Mouse (Mus musculus) CH12.LX (cell line): ENCODE data around the gene Tmem233. TPM values are rescaled to one million over a fixed set of nuclear protein-coding genes. Genes with fewer than 3 reads are reported as not detected.

Experiments
- DNase-seq: peaks from one replicate; pipeline ENCODE4 v3.0.0-alpha.2; 2013; ENCODE audit errors: extremely low read depth
- H3K27ac ChIP-seq: 2 replicates; pipeline ENCODE4 v1.5.1; 2012; ENCODE audit warnings: low read depth, mild to moderate bottlenecking, control low read depth, moderate library complexity; ENCODE audit not compliant: insufficient read depth
- H3K27me3 ChIP-seq: replicated peaks from 2 replicates; pipeline ENCODE3; 2012; ENCODE audit warnings: inconsistent platforms
- H3K36me3 ChIP-seq, 2 experiments: replicated peaks in 1 of 2; 2 replicates each; pipeline versions ENCODE3 to v1.6.1; 2012; ENCODE audit warnings: inconsistent platforms in 1 of 2, low read length in 1 of 2, mild to moderate bottlenecking in 1 of 2, mixed read lengths in 1 of 2, moderate library complexity in 1 of 2; ENCODE audit not compliant: control insufficient read depth in 1 of 2, insufficient read depth in 1 of 2
- H3K4me1 ChIP-seq, 2 experiments: 2 replicates each; pipeline ENCODE4 v1.6.1; 2012; ENCODE audit warnings: inconsistent platforms in 1 of 2, moderate library complexity in 1 of 2; ENCODE audit not compliant: insufficient read depth in 2 of 2, control insufficient read depth in 1 of 2
- H3K4me2 ChIP-seq: 2 replicates; pipeline ENCODE4 v1.6.1; 2012; ENCODE audit warnings: low read depth, mild to moderate bottlenecking, control low read depth; ENCODE audit not compliant: poor library complexity, insufficient read depth, severe bottlenecking
- H3K4me3 ChIP-seq, 3 experiments: fragments of 150-350 bp in 1 of 3; sonication (generic) in 1 of 3; replicated peaks in 1 of 3; 2 replicates each; pipeline versions ENCODE3 to v1.5.1; 2011 to 2012; ENCODE audit warnings: low read depth in 2 of 3, low read length in 2 of 3, mild to moderate bottlenecking in 2 of 3, moderate library complexity in 2 of 3, control low read depth in 1 of 3, improper control_type of control experiment in 1 of 3, inconsistent platforms in 1 of 3, mixed read lengths in 1 of 3; ENCODE audit not compliant: poor library complexity in 1 of 3
- H3K79me2 ChIP-seq: replicated peaks from 2 replicates; pipeline ENCODE4 v1.6.1; 2012; ENCODE audit warnings: mild to moderate bottlenecking, moderate library complexity; ENCODE audit not compliant: control insufficient read depth, poor library complexity, insufficient read depth, severe bottlenecking; ENCODE audit errors: extremely low read depth
- H3K9ac ChIP-seq: 2 replicates; pipeline ENCODE4 v1.6.1; 2012; ENCODE audit warnings: low read depth, mild to moderate bottlenecking, control low read depth, moderate library complexity; ENCODE audit not compliant: insufficient read depth
- H3K9me3 ChIP-seq: replicated peaks from 2 replicates; pipeline ENCODE3; 2012; ENCODE audit warnings: low read length, inconsistent platforms, mixed read lengths
- CHD1 ChIP-seq: IDR thresholded peaks from 2 replicates; pipeline ENCODE4 v1.6.1; 2012; ENCODE audit warnings: low read depth, low read length, improper control_type of control experiment, inconsistent platforms
- EP300 ChIP-seq: IDR thresholded peaks from 2 replicates; pipeline ENCODE4 v1.6.1; 2011; ENCODE audit warnings: low read length, improper control_type of control experiment
- ETS1 ChIP-seq: conservative IDR thresholded peaks from 2 replicates; pipeline ENCODE4 v1.6.1; 2012; ENCODE audit warnings: low read depth, mild to moderate bottlenecking, inconsistent platforms, low read length, improper control_type of control experiment, moderate library complexity
- IRF4 ChIP-seq: IDR thresholded peaks from 2 replicates; pipeline ENCODE4 v1.6.1; 2014; ENCODE audit warnings: low read depth, mild to moderate bottlenecking, inconsistent platforms, low read length, improper control_type of control experiment
- JUN ChIP-seq: IDR thresholded peaks from 2 replicates; pipeline ENCODE4 v1.6.1; 2011; ENCODE audit warnings: low read depth, mild to moderate bottlenecking, low read length, improper control_type of control experiment, moderate library complexity; ENCODE audit not compliant: insufficient read depth
- JUND ChIP-seq: conservative IDR thresholded peaks from 2 replicates; pipeline ENCODE4 v1.6.1; 2011; ENCODE audit warnings: low read depth, low read length, improper control_type of control experiment
- KAT2A ChIP-seq: IDR thresholded peaks from 2 replicates; pipeline ENCODE4 v1.6.1; 2012; ENCODE audit warnings: low read length, improper control_type of control experiment, inconsistent platforms; ENCODE audit not compliant: insufficient replicate concordance
- MAX ChIP-seq: IDR thresholded peaks from 2 replicates; pipeline ENCODE4 v1.6.1; 2011; ENCODE audit warnings: low read length, improper control_type of control experiment
- MAZ ChIP-seq: IDR thresholded peaks from 2 replicates; pipeline ENCODE4 v1.6.1; 2012; ENCODE audit warnings: low read depth, mild to moderate bottlenecking, inconsistent platforms, low read length, improper control_type of control experiment, moderate library complexity
- MEF2A ChIP-seq: IDR thresholded peaks from 2 replicates; pipeline ENCODE4 v1.6.1; 2014; ENCODE audit warnings: low read depth, mild to moderate bottlenecking, inconsistent platforms, low read length, improper control_type of control experiment, borderline replicate concordance
- MYC ChIP-seq: IDR thresholded peaks from 2 replicates; pipeline ENCODE4 v1.6.1; 2011; ENCODE audit warnings: low read depth, mild to moderate bottlenecking, improper control_type of control experiment, low read length
- NELFE ChIP-seq: IDR thresholded peaks from 2 replicates; pipeline ENCODE4 v1.6.1; 2011; ENCODE audit warnings: low read depth, low read length, improper control_type of control experiment
- NRF1 ChIP-seq: IDR thresholded peaks from 2 replicates; pipeline ENCODE4 v1.6.1; 2014; ENCODE audit warnings: low read depth, mild to moderate bottlenecking, inconsistent platforms, low read length, improper control_type of control experiment, moderate library complexity
- PAX5 ChIP-seq: IDR thresholded peaks from 2 replicates; pipeline ENCODE4 v1.6.1; 2012; ENCODE audit warnings: low read length, inconsistent platforms, mixed read lengths
- POLR2AphosphoS2 ChIP-seq: IDR thresholded peaks from 2 replicates; pipeline ENCODE4 v1.6.1; 2011; ENCODE audit warnings: low read depth, low read length, improper control_type of control experiment
- RAD21 ChIP-seq: IDR thresholded peaks from 2 replicates; pipeline ENCODE4 v1.6.1; 2011; ENCODE audit warnings: low read depth, mild to moderate bottlenecking, low read length, improper control_type of control experiment, moderate library complexity
- SIN3A ChIP-seq: IDR thresholded peaks from 2 replicates; pipeline ENCODE4 v1.6.1; 2012; ENCODE audit warnings: low read length, improper control_type of control experiment, inconsistent platforms
- SMC3 ChIP-seq: IDR thresholded peaks from 2 replicates; pipeline ENCODE4 v1.6.1; 2011; ENCODE audit warnings: low read depth, low read length, improper control_type of control experiment
- UBTF ChIP-seq: IDR thresholded peaks from 2 replicates; pipeline ENCODE4 v1.6.1; 2012; ENCODE audit warnings: low read depth, mild to moderate bottlenecking, inconsistent platforms, low read length, improper control_type of control experiment, moderate library complexity
- ZC3H11A ChIP-seq: IDR thresholded peaks from 2 replicates; pipeline ENCODE4 v1.6.1; 2012; ENCODE audit warnings: low read depth, mild to moderate bottlenecking, inconsistent platforms, low read length, improper control_type of control experiment
- dilution Hi-C: fragments of 300-500 bp; cut with MboI; formaldehyde crosslinking; loops from 2 replicates; pipeline ENCODE4 v1.14.3; 2020; ENCODE audit warnings: low sequenced_read_pairs; ENCODE audit not compliant: extremely low pct_unique_long_range_greater_than_20kb, extremely low pct_ligation_motif_present
- in situ Hi-C: fragments of 300-500 bp; cut with MboI; formaldehyde crosslinking; loops from 3 replicates; pipeline ENCODE4 v1.14.3; 2019; ENCODE audit warnings: low sequenced_read_pairs, low pct_ligation_motif_present, low pct_unique_long_range_greater_than_20kb, mixed read lengths
- polyA plus RNA-seq: library from polyadenylated mRNA; unstranded; fragments of >175 nt; gene quantifications from 2 replicates; pipeline ENCODE4 v1.2.1, GENCODE M21; 2012; ENCODE audit warnings: low read depth; ENCODE audit not compliant: insufficient read length
- total RNA-seq, 2 experiments: library from RNA; depleted of rRNA; stranded (reverse); fragments of 300-350 nt in 1 of 2; fragments of >200 nt in 1 of 2; gene quantifications; 2 replicates each; pipeline ENCODE4 v1.2.3; 2012 to 2014

The Tmem233 gene
- total and polyA plus RNA-seq, 3 experiments: not detected

DNA sequence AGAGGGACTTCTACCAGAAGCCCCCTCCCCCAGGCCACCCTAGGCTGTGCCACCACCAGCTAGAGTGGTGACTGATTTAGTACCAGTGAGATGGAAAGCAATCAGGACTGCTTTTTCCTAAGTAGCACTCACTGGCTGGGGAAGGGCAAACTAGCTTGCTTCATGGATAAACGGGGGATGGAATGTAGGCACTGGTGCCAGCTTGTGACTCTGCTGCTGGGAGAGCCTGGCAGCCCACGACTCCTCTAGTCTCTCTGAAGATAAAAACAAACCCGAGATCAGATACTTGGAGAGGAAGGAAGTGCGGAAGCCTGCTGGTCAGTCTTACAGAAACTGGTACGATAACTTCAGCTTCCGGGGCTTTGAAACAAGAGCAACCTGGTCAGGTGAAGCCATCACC lies 2.3 kb downstream of the Tmem233 start:
- H3K27ac ChIP-seq: no peak overlapping the region
- no peaks in the 10 kb centered on the region for H3K27me3 ChIP-seq
- no peaks in the 10 kb centered on the region for H3K79me2 ChIP-seq
- H3K9ac ChIP-seq: no peak overlapping the region
- TF ChIP-seq ZC3H11A (no peak), JUN (no peak)
- no peak for DNase-seq
- no peak overlapping the region for H3K4me3 ChIP-seq
- dilution Hi-C loops (no loop called here), in situ Hi-C loops (no loop called here)
- no peaks in the 10 kb centered on the region for H3K36me3 ChIP-seq
- no peaks in the 10 kb centered on the region for H3K4me1 ChIP-seq
- H3K4me2 ChIP-seq: no peak overlapping the region
- peaks cover 77% of the 10 kb centered on the region for H3K9me3 ChIP-seq

DNA sequence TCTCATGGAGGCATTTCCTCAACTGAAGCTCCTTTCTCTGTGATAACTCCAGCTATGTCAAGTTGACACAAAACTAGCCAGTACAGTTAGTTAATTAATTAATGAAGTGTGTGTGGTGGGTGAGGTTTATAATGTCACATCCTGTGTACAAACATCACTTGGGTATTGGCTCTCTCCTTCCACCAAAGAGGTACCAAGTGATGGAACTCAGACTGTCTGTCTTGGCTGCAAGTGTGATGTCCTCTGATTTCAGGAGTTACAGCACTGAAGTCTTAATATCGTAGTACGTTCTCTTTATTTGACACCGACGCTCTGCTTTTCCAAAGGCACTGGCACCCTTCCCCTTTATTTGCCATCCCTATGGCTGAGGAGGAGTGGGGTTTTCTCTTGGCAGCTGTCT lies 13.4 kb downstream of the Tmem233 start:
- H3K79me2 ChIP-seq: no peaks in the 10 kb centered on the region
- no peak for DNase-seq
- H3K4me3 ChIP-seq: no peak overlapping the region
- no peak overlapping the region for H3K4me2 ChIP-seq
- no peaks in the 10 kb centered on the region for H3K4me1 ChIP-seq
- H3K9ac ChIP-seq: no peak overlapping the region
- dilution Hi-C loops (no loop called here), in situ Hi-C loops (no loop called here)
- no peaks in the 10 kb centered on the region for H3K27me3 ChIP-seq
- no peak overlapping the region for H3K27ac ChIP-seq
- no peaks in the 10 kb centered on the region for H3K36me3 ChIP-seq
- TF ChIP-seq UBTF: no peak
- TF ChIP-seq IRF4: no peak
- TF ChIP-seq JUND: no peak
- no peak for TF ChIP-seq JUN
- TF ChIP-seq MAZ: no peak
- TF ChIP-seq PAX5: no peak
- TF ChIP-seq SIN3A: no peak
- TF ChIP-seq RAD21: no peak
- TF ChIP-seq KAT2A: no peak
- TF ChIP-seq POLR2AphosphoS2: no peak
- no peak for TF ChIP-seq EP300
- no peak for TF ChIP-seq SMC3
- TF ChIP-seq ZC3H11A: no peak
- no peak for TF ChIP-seq ETS1
- no peak for TF ChIP-seq MAX
- TF ChIP-seq CHD1: no peak
- no peak for TF ChIP-seq NELFE
- TF ChIP-seq MYC: no peak
- no peak for TF ChIP-seq NRF1
- no peak for TF ChIP-seq MEF2A
- H3K9me3 ChIP-seq: peaks cover 52% of the 10 kb centered on the region
